Mouse (Mus musculus) hindlimb bud, embryonic 11.5 days (tissue): ENCODE results near the gene Fam92b.

Source experiments
- DNase-seq: peaks from one replicate; pipeline ENCODE4 v3.0.0-alpha.2; 2012; ENCODE audit warnings: low read depth, low spot score; ENCODE audit errors: extremely low spot score

The Fam92b gene

DNA sequence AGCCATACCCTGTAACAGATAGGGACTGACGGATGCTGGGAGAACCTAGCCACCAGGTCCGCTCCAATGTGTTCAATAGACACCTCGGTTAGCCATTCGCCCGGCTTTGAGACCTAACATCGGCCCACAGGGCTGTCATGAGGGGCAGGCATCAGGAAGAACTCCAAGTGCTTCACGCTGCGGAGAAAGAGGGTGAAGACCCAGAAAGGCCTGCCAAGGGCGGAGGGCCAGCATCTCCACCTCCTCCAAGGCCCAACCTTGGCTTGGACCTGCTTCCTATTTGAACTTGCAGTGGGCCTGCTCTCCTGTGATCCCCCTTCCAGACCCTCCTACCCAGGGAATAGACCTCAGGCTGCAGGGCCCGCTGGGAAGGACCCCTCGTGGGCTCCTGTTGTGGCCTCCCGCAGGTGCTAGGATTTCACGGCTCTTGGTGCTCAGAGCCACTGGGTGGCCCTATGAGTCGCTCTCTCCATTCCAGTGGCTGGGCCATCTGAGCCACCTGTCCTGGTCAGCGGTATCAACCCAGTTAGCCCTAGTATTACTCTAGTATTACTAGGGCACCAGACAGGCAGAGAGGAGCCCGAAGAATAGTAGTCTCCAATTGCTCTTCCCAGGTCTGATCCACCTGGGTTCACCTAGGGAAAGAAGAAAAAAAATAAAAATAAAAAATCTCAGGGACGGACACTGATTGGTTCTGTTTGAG, 13.0 kb upstream of the Fam92b start:
- DNase-seq, result no peak

DNA sequence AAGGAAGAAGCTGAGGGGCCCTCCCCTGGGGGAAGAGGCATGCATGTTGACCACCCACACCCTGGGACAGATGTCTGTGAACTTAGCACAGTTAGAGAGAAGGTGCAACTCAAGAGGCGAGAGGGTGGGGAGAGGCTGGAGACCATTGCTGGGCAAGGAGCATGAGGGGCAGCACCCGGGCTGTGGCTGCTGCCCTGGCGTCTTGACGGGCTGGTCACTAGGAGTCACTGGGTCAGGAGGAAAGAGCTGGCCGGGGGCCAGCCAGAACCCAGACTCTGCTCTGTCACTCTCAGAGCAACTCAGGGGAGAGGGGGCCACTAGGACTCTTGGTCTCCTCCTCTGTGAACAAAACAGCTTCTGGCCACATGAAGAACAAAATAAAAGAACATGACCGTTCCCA, 12.2 kb upstream of the Fam92b start:
- no peak for DNase-seq

DNA sequence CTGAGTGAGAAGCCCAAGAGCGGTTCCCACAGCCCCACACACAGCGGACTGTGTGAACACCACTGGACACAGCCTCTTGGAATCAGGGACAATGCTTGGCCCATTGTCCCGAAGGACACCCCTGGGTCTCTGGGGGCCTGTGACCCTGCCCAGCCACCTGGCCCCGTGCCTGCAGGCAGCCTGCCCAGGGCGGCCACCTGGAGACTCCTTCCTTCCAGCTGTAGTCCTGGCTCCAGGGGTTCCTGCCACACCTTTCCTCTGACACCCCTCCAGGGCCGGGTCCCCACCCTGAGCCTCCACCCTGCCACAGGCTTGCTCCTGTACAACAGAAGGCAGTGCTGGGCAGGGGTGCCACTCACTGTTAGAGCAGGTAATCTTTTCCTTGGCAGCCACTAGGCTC, 11.2 kb upstream of the Fam92b start:
- DNase-seq, result no peak

GRCm38 (mm10) chr8:120186454-120186853, 9.2 kb upstream of the Fam92b start:
- no peak for DNase-seq

- no peak for DNase-seq
Measured at GRCm38 (mm10) chr8:120184850-120185792, 7.9 kb upstream of the Fam92b start.

DNA sequence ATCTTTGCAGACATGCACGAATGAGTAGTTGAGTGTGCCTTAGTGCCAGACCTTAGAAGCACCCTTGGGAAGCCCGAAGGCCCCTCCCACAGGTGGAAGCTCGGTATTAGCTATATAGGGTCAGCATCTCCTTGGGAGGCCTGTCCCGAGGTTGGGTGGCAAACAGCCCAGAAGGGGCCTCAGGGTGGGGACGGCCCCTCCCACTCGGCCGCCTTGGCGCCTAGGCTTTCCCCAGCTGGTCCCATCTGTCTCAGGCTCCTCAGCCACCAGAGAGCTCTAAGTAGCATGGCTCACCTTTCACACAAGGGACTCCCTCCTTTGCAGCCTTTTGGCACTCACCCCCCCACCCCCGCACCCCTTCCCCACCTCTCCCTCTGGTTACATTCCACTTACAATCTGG, 7.1 kb upstream of the Fam92b start:
- DNase-seq, result no peak

DNA sequence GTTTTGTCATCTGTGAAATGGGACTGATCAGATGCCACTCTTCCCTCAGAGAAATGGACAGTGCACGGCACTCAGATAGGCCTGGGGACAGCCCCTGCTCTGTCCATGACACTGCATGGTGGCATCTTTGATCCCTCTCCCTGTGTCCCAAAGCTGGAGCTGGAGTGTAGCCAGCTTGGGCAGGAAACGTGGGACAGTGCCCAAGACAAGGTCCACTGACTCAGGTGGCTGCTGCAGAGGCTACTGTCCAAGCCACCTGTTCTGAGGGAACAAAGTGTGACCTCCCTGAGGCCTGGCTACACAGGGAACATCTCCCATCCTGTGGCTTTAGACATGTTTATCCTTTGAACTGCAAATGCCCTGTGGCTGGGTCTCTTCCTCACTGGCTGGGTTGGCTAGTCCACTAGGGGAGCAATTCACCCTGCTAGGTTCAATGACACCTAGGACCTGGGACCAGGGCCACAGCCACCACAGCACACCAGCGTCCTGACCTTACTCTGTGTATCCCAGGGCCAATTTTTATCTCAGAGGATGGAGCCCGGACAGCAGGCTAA, 4.7 kb upstream of the Fam92b start:
- no peak for DNase-seq

DNA sequence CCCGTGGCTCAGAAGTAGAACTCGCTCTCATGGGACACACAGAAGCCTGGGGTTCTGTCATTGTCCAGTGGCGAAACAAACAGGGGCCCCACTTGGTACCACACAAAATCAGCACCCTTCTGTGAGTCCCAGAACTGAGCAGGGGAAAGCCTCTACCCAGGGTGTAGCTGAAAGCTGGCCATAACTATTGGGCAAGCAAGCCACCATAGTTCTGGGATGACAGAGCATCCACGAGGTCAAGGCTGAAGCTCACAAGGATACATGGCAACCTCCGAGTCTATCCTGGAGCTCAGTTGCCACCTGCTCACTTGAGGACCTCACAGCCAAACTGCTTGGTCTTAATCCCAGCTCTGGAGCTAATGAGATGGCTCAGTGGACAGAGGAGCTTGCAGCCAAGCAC, 4.0 kb upstream of the Fam92b start:
- no peak for DNase-seq

DNA sequence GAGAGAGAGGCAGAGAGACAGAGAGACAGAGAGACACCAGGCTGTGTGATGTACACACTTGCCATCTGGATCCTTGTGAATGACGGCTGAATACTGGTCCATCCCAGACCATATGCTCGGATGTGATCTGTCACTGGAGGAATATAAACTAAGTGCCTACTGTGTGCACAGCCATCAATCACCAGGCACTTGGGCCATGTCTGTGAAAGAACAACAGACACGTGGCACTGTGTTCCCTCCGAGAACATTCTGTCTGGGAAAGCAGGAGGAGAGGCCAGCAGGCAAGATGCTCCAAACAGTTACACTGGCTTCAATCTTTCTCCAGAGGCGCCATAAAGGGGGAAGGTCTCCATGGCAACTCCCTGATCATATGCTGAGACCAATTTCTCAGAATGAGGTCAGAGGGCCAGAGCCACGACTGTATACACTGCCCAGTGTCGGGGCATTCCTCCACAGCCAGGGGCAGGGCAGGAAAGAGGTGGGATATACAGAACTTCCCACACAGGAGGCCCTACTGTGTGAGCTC, 3.2 kb upstream of the Fam92b start:
- DNase-seq, result no peak

DNA sequence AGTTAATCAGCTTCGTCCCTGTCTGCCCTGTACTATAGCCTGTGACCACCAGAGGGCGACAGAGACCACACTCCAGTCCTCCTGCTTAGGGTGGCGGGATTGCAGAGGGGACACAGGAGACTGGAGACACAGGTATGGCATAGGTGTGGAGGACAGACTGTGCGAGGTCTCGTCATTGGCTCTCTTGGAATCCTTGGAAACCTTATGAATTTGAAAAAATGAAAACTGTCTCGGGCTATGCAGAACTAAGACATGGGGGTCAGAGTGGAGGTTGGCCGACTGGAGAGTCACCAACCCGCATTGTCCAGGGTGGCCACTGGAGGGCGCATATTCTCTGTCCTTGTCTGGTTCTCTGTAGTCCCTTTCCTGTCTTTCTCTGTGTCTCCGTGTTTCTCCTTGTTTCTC, 1.8 kb upstream of the Fam92b start:
- DNase-seq, result peak; percentile 93

- no peak for DNase-seq
Measured at GRCm38 (mm10) chr8:120178124-120178514, 853 bp upstream of the Fam92b start.

DNA sequence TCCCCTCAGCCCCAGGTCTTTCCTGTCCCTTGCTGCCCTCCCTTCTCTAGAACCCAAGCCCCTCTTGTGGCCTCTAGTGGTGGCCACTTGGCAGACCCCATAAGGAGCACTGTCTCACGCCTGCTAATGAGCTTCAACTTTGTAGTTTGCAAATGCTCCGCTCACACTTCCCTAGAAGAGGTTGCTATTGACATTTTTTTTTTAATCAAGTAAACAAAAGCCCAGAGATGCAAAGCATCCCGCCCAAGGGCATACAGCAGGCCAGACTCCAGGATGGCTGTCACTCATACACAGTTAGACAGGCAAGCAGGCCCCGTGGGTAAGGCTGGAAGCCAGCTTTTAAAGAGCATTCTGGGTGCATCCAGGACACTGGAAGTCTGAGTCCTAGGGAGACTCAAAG, 661 bp downstream of the Fam92b start:
- no peak for DNase-seq

GRCm38 (mm10) chr8:120174606-120175005, 2.7 kb downstream of the Fam92b start:
- no peak for DNase-seq

DNA sequence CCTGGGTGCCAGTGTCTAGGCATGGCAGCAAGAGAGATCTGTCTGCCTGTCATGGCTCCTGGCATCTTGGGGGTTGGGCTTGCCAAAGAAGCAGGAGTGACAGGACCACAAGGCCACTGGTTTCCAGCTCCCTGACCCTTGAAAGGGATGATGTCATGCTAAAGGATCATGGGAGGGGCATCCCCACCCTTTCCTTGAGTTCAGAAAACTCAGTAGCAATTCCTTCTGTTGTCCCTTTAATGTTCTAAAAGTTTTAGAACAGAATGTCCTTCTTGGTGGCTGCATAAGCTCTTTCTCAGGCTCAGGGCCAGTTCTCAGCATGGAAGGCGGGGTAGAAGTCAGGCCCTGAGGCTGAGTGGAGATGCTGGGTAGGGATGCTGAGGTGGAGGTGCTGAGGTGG, 4.1 kb downstream of the Fam92b start:
- no peak for DNase-seq

DNA sequence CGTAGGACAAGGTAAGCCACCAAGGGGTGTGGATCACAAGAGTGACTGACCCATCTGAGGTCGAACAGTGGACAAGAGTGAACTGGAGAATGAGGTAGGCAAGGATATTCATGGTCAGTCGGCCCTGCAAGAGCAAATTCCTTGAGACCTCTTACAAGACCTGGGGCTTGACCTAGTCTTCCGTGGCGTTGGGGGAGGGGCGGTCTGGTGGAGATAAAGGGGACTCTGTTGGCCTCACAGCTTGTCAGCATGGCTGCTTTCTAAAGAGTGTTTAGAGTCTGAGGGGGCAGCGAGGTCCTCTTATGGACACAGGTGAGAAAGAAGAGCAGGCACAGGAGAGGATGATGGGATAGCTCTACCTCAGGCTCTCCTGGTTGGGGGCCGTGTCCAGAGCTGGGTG, 8.1 kb downstream of the Fam92b start:
- DNase-seq, result no peak

DNA sequence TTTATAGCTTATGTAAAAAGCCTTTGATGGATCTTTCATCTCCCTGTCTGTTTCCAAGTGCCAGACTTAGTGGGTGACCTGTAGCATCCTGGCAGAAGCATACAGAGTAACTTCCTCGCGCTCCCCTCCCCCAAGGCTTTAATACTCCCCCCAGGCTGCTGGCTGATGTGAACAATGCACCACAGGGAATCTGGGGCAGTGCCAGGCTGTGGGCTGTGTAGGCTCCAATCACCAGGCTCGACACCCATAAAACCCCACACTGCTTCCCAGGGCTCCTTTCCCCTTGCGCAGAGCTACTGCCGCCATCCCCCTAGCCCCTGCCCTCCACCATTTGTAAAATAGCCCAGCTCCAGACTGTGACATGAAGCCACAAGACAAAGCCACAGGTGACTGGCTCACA, 9.4 kb downstream of the Fam92b start:
- DNase-seq, result no peak

GRCm38 (mm10) chr8:120167136-120167535, 10.1 kb downstream of the Fam92b start:
- no peak for DNase-seq

DNA sequence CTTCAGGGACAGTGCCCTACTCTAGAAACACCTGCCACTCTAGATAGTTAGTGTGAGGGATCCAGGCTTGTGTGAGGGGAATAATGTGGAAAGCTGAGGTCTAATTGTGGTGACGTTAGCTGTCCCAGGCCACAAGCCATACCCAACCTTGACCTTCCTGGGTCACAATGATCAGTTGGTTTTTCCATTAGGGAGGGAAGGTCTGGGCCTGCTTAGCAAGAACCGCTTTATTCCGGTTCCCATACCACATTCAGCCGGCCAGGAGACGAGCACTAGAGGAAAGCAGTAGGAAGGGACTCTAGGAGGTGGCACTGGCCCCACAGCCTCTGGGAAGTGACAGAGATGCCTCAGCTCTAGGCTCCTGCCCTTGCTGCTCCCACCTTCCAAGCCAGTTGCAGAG, 13.2 kb downstream of the Fam92b start:
- DNase-seq, result no peak

- no peak for DNase-seq
Measured at GRCm38 (mm10) chr8:120163376-120163775, 13.9 kb downstream of the Fam92b start.

GRCm38 (mm10) chr8:120162404-120162752, 14.9 kb downstream of the Fam92b start:
- DNase-seq, result no peak

GRCm38 (mm10) chr8:120161658-120162403, 15.4 kb downstream of the Fam92b start:
- no peak for DNase-seq
